Comparison of ENCODE assay signal across 8 mouse cellular contexts in genomic region chr5:127453580-127453979, GRCm38 (mm10).
DNase-seq lines count a peak whose midpoint lies in the region; ATAC-seq and TF ChIP-seq lines count a peak whose summit lies in the region.

No protein-coding gene starts in this region.

- no peak overlapping the region for H3K9ac ChIP-seq in heart, embryonic 12.5 days
- H3K9ac ChIP-seq in forebrain, embryonic 16.5 days (replicated peaks; ENCODE audit: low read depth, low read length) = no peak overlapping the region

- 27% methylated on average over 4 of the region's 4 CpGs for WGBS in heart, embryonic 12.5 days
- 26% methylated on average over 4 of the region's 4 CpGs for WGBS in forebrain, embryonic 16.5 days

- H3K27ac ChIP-seq in heart, embryonic 12.5 days (ENCODE audit: poor library complexity, severe bottlenecking) = no peak overlapping the region
- H3K27ac ChIP-seq in cortical plate, adult 2 months (ENCODE audit: insufficient read depth, low read length) = no peak overlapping the region
- no peak overlapping the region for H3K27ac ChIP-seq in forebrain, embryonic 16.5 days (ENCODE audit: low read length)

- no peaks in the 10 kb centered on the region for H3K4me1 ChIP-seq in heart, embryonic 12.5 days (replicated peaks)
- no peaks in the 10 kb centered on the region for H3K4me1 ChIP-seq in cortical plate, adult 2 months (ENCODE audit: control insufficient read depth, insufficient read depth, low read length)
- H3K4me1 ChIP-seq in forebrain, embryonic 16.5 days (replicated peaks; ENCODE audit: control insufficient read depth, insufficient read depth, low read length) = no peaks in the 10 kb centered on the region

- no peaks in the 10 kb centered on the region for H3K27me3 ChIP-seq in heart, embryonic 12.5 days (replicated peaks)
- no peaks in the 10 kb centered on the region for H3K27me3 ChIP-seq in forebrain, embryonic 16.5 days (replicated peaks; ENCODE audit: control insufficient read depth, insufficient read depth, low read length)

- H3K4me2 ChIP-seq in heart, embryonic 12.5 days = no peak overlapping the region
- H3K4me2 ChIP-seq in forebrain, embryonic 16.5 days (ENCODE audit: low read length) = no peak overlapping the region

- TF ChIP-seq CTCF in cortical plate, adult 2 months (IDR thresholded peaks at IDR 0.05; ENCODE audit: extremely low read depth, insufficient read depth, low read length) = peak; percentile 35; the same call in 1 of the 2 replicates

- ATAC-seq in heart, embryonic 12.5 days (ENCODE audit: insufficient number of reproducible peaks, low FRiP score) = no peak
- no peak for ATAC-seq in forebrain, embryonic 16.5 days

- H3K36me3 ChIP-seq in heart, embryonic 12.5 days = no peaks in the 10 kb centered on the region
- H3K36me3 ChIP-seq in forebrain, embryonic 16.5 days (ENCODE audit: control insufficient read depth, insufficient read depth) = no peaks in the 10 kb centered on the region

- no peak for TF ChIP-seq POLR2A in cortical plate, adult 2 months (IDR thresholded peaks at IDR 0.05; ENCODE audit: extremely low read depth, insufficient read depth, low read length)

- H3K4me3 ChIP-seq in heart, embryonic 12.5 days = no peak overlapping the region
- H3K4me3 ChIP-seq in cortical plate, adult 2 months (ENCODE audit: insufficient read depth, low read length) = no peak overlapping the region
- H3K4me3 ChIP-seq in forebrain, embryonic 16.5 days (replicated peaks; ENCODE audit: low read length) = no peak overlapping the region

- peaks cover 9% of the 10 kb centered on the region for H3K9me3 ChIP-seq in heart, embryonic 12.5 days (replicated peaks)
- no peaks in the 10 kb centered on the region for H3K9me3 ChIP-seq in forebrain, embryonic 16.5 days (ENCODE audit: control insufficient read depth, low read length)

- intact Hi-C loops in heart, postnatal 10 days (cut with DNase I) = no loop called here

- peak; percentile 1 to 29 for DNase-seq in heart, postnatal 10 days
- DNase-seq in right cerebral cortex, adult 2 months (ENCODE audit: low spot score in 2 of 2) = peak; percentile 12 to 18
- DNase-seq in right cerebral cortex, postnatal 36 days (ENCODE audit: low spot score in 2 of 2) = no peak
- peak; percentile 37 for DNase-seq in lung, postnatal 14 days
- DNase-seq in T-cell, adult 2 months (ENCODE audit: low spot score) = no peak

Comparison
In these comparisons a context has a peak if more than half of its experiments do, and no peak if none do; other contexts are left out.
1. DNase-seq: peak in heart, postnatal 10 days (2 of 2), right cerebral cortex, adult 2 months (2 of 2) and lung, postnatal 14 days (single experiment); none in right cerebral cortex, postnatal 36 days (0 of 2) and T-cell, adult 2 months (single experiment).